Mouse (Mus musculus): Measurements from ENCODE around the gene Adora2a. TPM values are rescaled to one million over a fixed set of nuclear protein-coding genes. Genes with fewer than 3 reads are reported as not detected.

The Adora2a gene
- polyA plus RNA-seq, 1 experiment from 2014 or later, result 1.8 TPM

Other genes with a start within 250 kb of the Adora2a start
- 5.0 and 6.6 TPM in 2 replicates for gene Specc1l, start 104.8 kb upstream of the Adora2a start, polyA plus RNA-seq (2015; fragmentation: Nextera tagmentation; extraction: Ambion mirVana)
- gene Upb1, start 84.2 kb downstream of the Adora2a start, polyA plus RNA-seq (2015; fragmentation: Nextera tagmentation; extraction: Ambion mirVana), result 28.0 and 32.6 TPM in 2 replicates
- 65.7 and 68.7 TPM in 2 replicates for gene Snrpd3, start 200.7 kb downstream of the Adora2a start, polyA plus RNA-seq (2015; fragmentation: Nextera tagmentation; extraction: Ambion mirVana)
- 62.1 and 74.6 TPM in 2 replicates for gene Gucd1, start 201.1 kb downstream of the Adora2a start, polyA plus RNA-seq (2015; fragmentation: Nextera tagmentation; extraction: Ambion mirVana)
- 0.06 and 0.15 TPM in 2 replicates for gene Lrrc75b, start 243.5 kb downstream of the Adora2a start, polyA plus RNA-seq (2015; fragmentation: Nextera tagmentation; extraction: Ambion mirVana)
- 13.8 and 22.1 TPM in 2 replicates for gene Ggt1, start 244.7 kb downstream of the Adora2a start, polyA plus RNA-seq (2015; fragmentation: Nextera tagmentation; extraction: Ambion mirVana)